Mouse (Mus musculus): ENCODE measurements at regions not wholly inside any gene's neighbourhood (a gene's known extent, or its start where the extent isn't known, plus 50 kb on each side); places are given as distances from the start of the nearest gene placed in this dataset.

- H3K36me3 ChIP-seq (ENCODE audit: control insufficient read depth, insufficient read depth, low read length) = no peaks in the 10 kb centered on the region
- H3K9ac ChIP-seq (ENCODE audit: low read depth, low read length) = no peak overlapping the region
- no peak for ATAC-seq
- no peak overlapping the region for H3K27ac ChIP-seq (ENCODE audit: low read length)
- no peak overlapping the region for H3K4me3 ChIP-seq (ENCODE audit: low read length)
- 46% methylated on average over 2 of the region's 2 CpGs for WGBS
- H3K4me2 ChIP-seq (ENCODE audit: low read depth, low read length) = no peak overlapping the region
- H3K9me3 ChIP-seq (ENCODE audit: control insufficient read depth, low read length) = no peaks in the 10 kb centered on the region
- H3K27me3 ChIP-seq (replicated peaks; ENCODE audit: control insufficient read depth, insufficient read depth, low read length) = no peaks in the 10 kb centered on the region
- no peaks in the 10 kb centered on the region for H3K4me1 ChIP-seq (ENCODE audit: control insufficient read depth, insufficient read depth, low read length)
Measured at GRCm38 (mm10) chr8:87417466-87417865, 54.9 kb downstream of the Cbln1 start.

DNA sequence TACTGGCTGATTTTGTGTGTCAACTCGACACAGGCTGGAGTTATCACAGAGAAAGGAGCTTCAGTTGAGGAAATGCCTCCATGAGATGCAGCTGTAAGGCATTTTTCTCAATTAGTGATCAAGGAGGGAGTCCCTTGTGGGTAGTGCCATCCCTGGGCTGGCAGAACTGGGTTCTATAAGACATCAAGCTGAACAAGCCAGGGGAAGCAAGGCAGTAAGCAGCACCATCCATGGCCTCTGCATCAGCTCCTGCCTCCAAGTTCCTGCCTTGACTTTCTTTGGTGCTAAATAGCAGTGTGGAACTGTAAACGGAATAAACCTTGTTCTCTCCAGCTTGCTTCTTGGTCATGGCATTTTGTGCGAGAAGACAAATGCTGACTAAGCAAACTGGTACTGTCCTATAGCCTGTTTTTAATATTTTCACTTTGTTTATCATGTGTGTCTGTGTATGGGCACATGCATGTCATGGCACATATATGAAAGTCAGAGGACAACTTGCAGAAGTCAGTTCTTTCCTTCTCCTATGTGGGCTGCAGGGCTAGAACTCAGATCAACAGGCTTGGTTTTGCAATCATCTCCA lies 57.3 kb downstream of the Cbln1 start:
- no peaks in the 10 kb centered on the region for H3K36me3 ChIP-seq (ENCODE audit: control insufficient read depth, insufficient read depth, low read length)
- no peak for ATAC-seq
- H3K4me2 ChIP-seq (ENCODE audit: low read depth, low read length) = no peak overlapping the region
- no peaks in the 10 kb centered on the region for H3K9me3 ChIP-seq (ENCODE audit: control insufficient read depth, low read length)
- H3K9ac ChIP-seq (ENCODE audit: low read depth, low read length) = no peak overlapping the region
- no peak overlapping the region for H3K4me3 ChIP-seq (ENCODE audit: low read length)
- H3K4me1 ChIP-seq (ENCODE audit: control insufficient read depth, insufficient read depth, low read length) = no peaks in the 10 kb centered on the region
- no peaks in the 10 kb centered on the region for H3K27me3 ChIP-seq (replicated peaks; ENCODE audit: control insufficient read depth, insufficient read depth, low read length)
- H3K27ac ChIP-seq (ENCODE audit: low read length) = no peak overlapping the region
- 72% methylated on average over 3 of the region's 3 CpGs for WGBS

GRCm38 (mm10) chr8:87389016-87389415 lies 83.4 kb downstream of the Cbln1 start:
- no peak overlapping the region for H3K9ac ChIP-seq (ENCODE audit: low read depth, low read length)
- H3K4me3 ChIP-seq (ENCODE audit: low read length) = no peak overlapping the region
- H3K27ac ChIP-seq (ENCODE audit: low read length) = no peak overlapping the region
- no peak overlapping the region for H3K4me2 ChIP-seq (ENCODE audit: low read depth, low read length)
- ATAC-seq = no peak
- H3K27me3 ChIP-seq (replicated peaks; ENCODE audit: control insufficient read depth, insufficient read depth, low read length) = no peaks in the 10 kb centered on the region
- no peaks in the 10 kb centered on the region for H3K9me3 ChIP-seq (ENCODE audit: control insufficient read depth, low read length)
- no peaks in the 10 kb centered on the region for H3K4me1 ChIP-seq (ENCODE audit: control insufficient read depth, insufficient read depth, low read length)
- WGBS = 69% methylated on average over 2 of the region's 2 CpGs
- H3K36me3 ChIP-seq (ENCODE audit: control insufficient read depth, insufficient read depth, low read length) = no peaks in the 10 kb centered on the region

- Histone ChIP-seq H3K36me3 (ENCODE audit: control insufficient read depth, insufficient read depth, low read length) (no peaks in the 10 kb centered on the region), H3K4me1 (ENCODE audit: control insufficient read depth, insufficient read depth, low read length) (no peaks in the 10 kb centered on the region), H3K27ac (ENCODE audit: low read length) (no peak overlapping the region), H3K9ac (ENCODE audit: low read depth, low read length) (no peak overlapping the region), H3K4me2 (ENCODE audit: low read depth, low read length) (no peak overlapping the region), H3K9me3 (ENCODE audit: control insufficient read depth, low read length) (no peaks in the 10 kb centered on the region), H3K4me3 (ENCODE audit: low read length) (no peak overlapping the region), H3K27me3 (replicated peaks; ENCODE audit: control insufficient read depth, insufficient read depth, low read length) (no peaks in the 10 kb centered on the region)
- WGBS = 74% methylated on average over 12 of the region's 12 CpGs
- ATAC-seq = no peak
Measured at GRCm38 (mm10) chr8:87383527-87384206, 88.7 kb downstream of the Cbln1 start.

GRCm38 (mm10) chr8:87382311-87382710 lies 90.1 kb downstream of the Cbln1 start:
- Histone ChIP-seq H3K27ac (ENCODE audit: low read length) (no peak overlapping the region), H3K9ac (ENCODE audit: low read depth, low read length) (no peak overlapping the region), H3K4me1 (ENCODE audit: control insufficient read depth, insufficient read depth, low read length) (no peaks in the 10 kb centered on the region), H3K4me2 (ENCODE audit: low read depth, low read length) (no peak overlapping the region), H3K27me3 (replicated peaks; ENCODE audit: control insufficient read depth, insufficient read depth, low read length) (no peaks in the 10 kb centered on the region), H3K36me3 (ENCODE audit: control insufficient read depth, insufficient read depth, low read length) (no peaks in the 10 kb centered on the region), H3K9me3 (ENCODE audit: control insufficient read depth, low read length) (no peaks in the 10 kb centered on the region), H3K4me3 (ENCODE audit: low read length) (no peak overlapping the region)
- 80% methylated on average over 5 of the region's 5 CpGs for WGBS
- ATAC-seq = no peak

GRCm38 (mm10) chr8:87380791-87381190 lies 91.6 kb downstream of the Cbln1 start:
- no peaks in the 10 kb centered on the region for H3K27me3 ChIP-seq (replicated peaks; ENCODE audit: control insufficient read depth, insufficient read depth, low read length)
- no peaks in the 10 kb centered on the region for H3K36me3 ChIP-seq (ENCODE audit: control insufficient read depth, insufficient read depth, low read length)
- no peaks in the 10 kb centered on the region for H3K4me1 ChIP-seq (ENCODE audit: control insufficient read depth, insufficient read depth, low read length)
- H3K4me3 ChIP-seq (ENCODE audit: low read length) = no peak overlapping the region
- no peak for ATAC-seq
- H3K9me3 ChIP-seq (ENCODE audit: control insufficient read depth, low read length) = no peaks in the 10 kb centered on the region
- H3K27ac ChIP-seq (ENCODE audit: low read length) = no peak overlapping the region
- H3K4me2 ChIP-seq (ENCODE audit: low read depth, low read length) = no peak overlapping the region
- 50% methylated on average over 3 of the region's 3 CpGs for WGBS
- H3K9ac ChIP-seq (ENCODE audit: low read depth, low read length) = no peak overlapping the region

DNA sequence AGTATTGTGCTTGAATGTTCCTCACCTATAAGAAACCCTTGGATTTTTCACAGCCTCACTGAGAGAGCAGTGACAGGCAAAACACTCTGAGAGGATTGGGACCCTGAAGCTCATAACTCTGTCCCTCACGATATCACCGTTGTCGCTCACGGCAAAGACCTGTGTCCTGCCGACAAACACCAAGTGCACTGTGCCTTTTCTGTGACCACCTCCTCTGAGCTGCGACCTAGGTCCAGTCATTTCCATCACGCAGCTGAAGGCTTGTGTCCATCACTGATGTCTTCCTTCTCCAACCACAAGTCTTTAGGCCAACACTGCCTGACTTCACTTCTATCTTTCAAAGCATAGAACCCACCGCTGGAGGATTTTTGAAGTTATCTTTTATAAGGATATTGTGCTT lies 93.1 kb downstream of the Cbln1 start:
- ATAC-seq = no peak
- H3K9me3 ChIP-seq (ENCODE audit: control insufficient read depth, low read length) = no peaks in the 10 kb centered on the region
- no peak overlapping the region for H3K27ac ChIP-seq (ENCODE audit: low read length)
- H3K4me3 ChIP-seq (ENCODE audit: low read length) = no peak overlapping the region
- no peaks in the 10 kb centered on the region for H3K36me3 ChIP-seq (ENCODE audit: control insufficient read depth, insufficient read depth, low read length)
- H3K9ac ChIP-seq (ENCODE audit: low read depth, low read length) = no peak overlapping the region
- H3K27me3 ChIP-seq (replicated peaks; ENCODE audit: control insufficient read depth, insufficient read depth, low read length) = no peaks in the 10 kb centered on the region
- H3K4me2 ChIP-seq (ENCODE audit: low read depth, low read length) = no peak overlapping the region
- peaks cover 3% of the 10 kb centered on the region; the same call in 1 of the 2 replicates for H3K4me1 ChIP-seq (ENCODE audit: control insufficient read depth, insufficient read depth, low read length)
- WGBS = 91% methylated on average over 8 of the region's 8 CpGs

GRCm38 (mm10) chr8:87374044-87374443 lies 98.4 kb downstream of the Cbln1 start:
- no peak overlapping the region for H3K9ac ChIP-seq (ENCODE audit: low read depth, low read length)
- no peaks in the 10 kb centered on the region for H3K36me3 ChIP-seq (ENCODE audit: control insufficient read depth, insufficient read depth, low read length)
- H3K4me3 ChIP-seq (ENCODE audit: low read length) = no peak overlapping the region
- no peak overlapping the region for H3K4me2 ChIP-seq (ENCODE audit: low read depth, low read length)
- H3K9me3 ChIP-seq (ENCODE audit: control insufficient read depth, low read length) = no peaks in the 10 kb centered on the region
- WGBS = 26% methylated on average over 6 of the region's 6 CpGs
- no peak overlapping the region for H3K27ac ChIP-seq (ENCODE audit: low read length)
- ATAC-seq = no peak
- H3K4me1 ChIP-seq (ENCODE audit: control insufficient read depth, insufficient read depth, low read length) = peaks cover 3% of the 10 kb centered on the region; the same call in 1 of the 2 replicates
- H3K27me3 ChIP-seq (replicated peaks; ENCODE audit: control insufficient read depth, insufficient read depth, low read length) = no peaks in the 10 kb centered on the region

DNA sequence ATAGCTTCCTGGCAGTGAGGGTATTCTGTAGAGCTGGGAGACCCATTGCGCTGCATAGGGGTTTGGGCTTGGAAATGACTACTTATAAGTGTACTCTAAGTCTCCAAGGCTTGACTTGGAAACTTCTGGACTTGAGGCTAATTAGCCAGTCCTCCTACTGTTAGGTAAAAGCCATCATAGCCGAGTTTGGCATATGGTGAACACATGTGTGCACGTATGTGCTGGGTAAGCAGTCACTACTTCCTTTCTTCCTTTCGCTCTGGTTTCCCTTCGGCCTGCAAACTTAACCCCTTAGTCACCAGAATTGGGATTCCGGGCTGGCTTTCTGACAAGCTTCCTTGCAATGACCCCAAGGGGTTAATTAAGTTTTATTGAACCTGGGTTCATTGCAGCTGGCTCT lies 98.9 kb downstream of the Cbln1 start:
- ATAC-seq = no peak

GRCm38 (mm10) chr8:87372061-87372460 lies 100.3 kb downstream of the Cbln1 start:
- Histone ChIP-seq H3K4me2 (ENCODE audit: low read depth, low read length) (no peak overlapping the region), H3K9me3 (ENCODE audit: control insufficient read depth, low read length) (no peaks in the 10 kb centered on the region), H3K27ac (ENCODE audit: low read length) (no peak overlapping the region), H3K4me1 (ENCODE audit: control insufficient read depth, insufficient read depth, low read length) (peaks cover 3% of the 10 kb centered on the region; the same call in 1 of the 2 replicates), H3K27me3 (replicated peaks; ENCODE audit: control insufficient read depth, insufficient read depth, low read length) (no peaks in the 10 kb centered on the region), H3K9ac (ENCODE audit: low read depth, low read length) (no peak overlapping the region), H3K4me3 (ENCODE audit: low read length) (no peak overlapping the region), H3K36me3 (ENCODE audit: control insufficient read depth, insufficient read depth, low read length) (no peaks in the 10 kb centered on the region)
- ATAC-seq = no peak

More for the DNA sequence above, 98.9 kb downstream of the Cbln1 start:
- H3K9ac ChIP-seq (ENCODE audit: low read depth, low read length) = no peak overlapping the region
- H3K4me3 ChIP-seq (ENCODE audit: low read length) = no peak overlapping the region
- peaks cover 3% of the 10 kb centered on the region; the same call in 1 of the 2 replicates for H3K4me1 ChIP-seq (ENCODE audit: control insufficient read depth, insufficient read depth, low read length)
- no peaks in the 10 kb centered on the region for H3K9me3 ChIP-seq (ENCODE audit: control insufficient read depth, low read length)
- WGBS = 16% methylated on average over 6 of the region's 6 CpGs
- H3K27me3 ChIP-seq (replicated peaks; ENCODE audit: control insufficient read depth, insufficient read depth, low read length) = no peaks in the 10 kb centered on the region
- H3K4me2 ChIP-seq (ENCODE audit: low read depth, low read length) = no peak overlapping the region
- H3K27ac ChIP-seq (ENCODE audit: low read length) = no peak overlapping the region
- no peaks in the 10 kb centered on the region for H3K36me3 ChIP-seq (ENCODE audit: control insufficient read depth, insufficient read depth, low read length)

Data from intestine, embryonic 16.5 days (tissue).